Mouse (Mus musculus): ENCODE measurements around the gene Cyp17a1.

- TF ChIP-seq POLR2A (IDR thresholded peaks at IDR 0.05; ENCODE audit: insufficient read depth, low read depth, low read length) = no peak
- TF ChIP-seq CTCF (IDR thresholded peaks at IDR 0.05) = no peak
Observed at GRCm38 (mm10) chr19:46699011-46699481, 26.1 kb upstream of the Cyp17a1 start.

Measured in heart, adult 2 months (tissue).